Mouse (Mus musculus): ENCODE measurements at regions not wholly inside any gene's neighbourhood (a gene's known extent, or its start where the extent isn't known, plus 50 kb on each side); places are given as distances from the start of the nearest gene placed in this dataset.
"Not testable (repeated sequence)": the region's sequence is repeated elsewhere in the genome, so short reads cannot be mapped to it uniquely, and the experiment has no call there.

DNA sequence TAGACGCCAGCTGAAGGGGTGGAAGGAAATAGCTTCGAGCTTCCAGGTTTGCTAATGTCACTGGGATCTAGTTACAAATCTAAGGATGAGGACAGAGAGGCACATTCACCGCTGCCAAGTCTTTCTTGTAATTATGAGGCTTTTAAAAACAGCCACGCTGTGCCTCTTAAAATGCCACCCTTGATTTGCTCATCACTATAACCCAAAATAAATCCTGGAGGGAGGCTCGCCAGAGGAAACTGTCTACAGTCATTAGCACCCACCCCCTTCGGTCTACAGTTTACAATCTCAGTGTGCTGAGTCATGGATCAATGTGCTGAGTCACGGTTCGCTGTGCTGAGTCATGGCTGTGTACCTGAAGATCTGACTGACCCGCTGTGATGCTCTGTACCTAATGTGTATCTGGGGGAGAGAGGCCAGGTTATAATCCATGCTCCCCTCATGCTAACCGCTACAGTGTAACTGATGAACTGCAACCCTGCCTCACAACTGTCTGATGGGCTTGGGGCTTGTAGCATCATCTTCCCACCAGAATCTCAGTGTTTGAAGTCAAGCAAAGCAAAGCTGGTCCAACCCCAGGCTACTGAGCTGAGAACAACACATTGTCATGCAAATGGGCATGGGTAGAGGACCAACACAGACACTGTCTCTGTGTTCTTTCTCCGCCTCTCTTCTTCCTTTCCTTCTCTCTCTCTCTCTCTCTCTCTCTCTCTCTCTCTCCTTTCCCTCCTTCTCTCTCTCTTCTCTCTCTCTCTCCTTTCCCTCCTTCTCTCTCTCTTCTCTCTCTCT, 122.0 kb upstream of the Trpc7 start:
- H3K36me3 ChIP-seq (ENCODE audit: control insufficient read depth, insufficient read depth): no peaks in the 10 kb centered on the region
- no peaks in the 10 kb centered on the region for H3K27me3 ChIP-seq (replicated peaks; ENCODE audit: control insufficient read depth, insufficient read depth, low read length)
- H3K27ac ChIP-seq (ENCODE audit: low read length): no peak overlapping the region
- no peaks in the 10 kb centered on the region for H3K9me3 ChIP-seq (ENCODE audit: control insufficient read depth, low read length)
- 64% methylated on average over 11 of the region's 11 CpGs for WGBS
- no peak overlapping the region for H3K9ac ChIP-seq (replicated peaks; ENCODE audit: low read depth, low read length)
- H3K4me3 ChIP-seq (replicated peaks; ENCODE audit: low read length): no peak overlapping the region
- no peak overlapping the region for H3K4me2 ChIP-seq (ENCODE audit: low read length)
- H3K4me1 ChIP-seq (replicated peaks; ENCODE audit: control insufficient read depth, insufficient read depth, low read length): peaks cover 11% of the 10 kb centered on the region
- ATAC-seq: no peak

GRCm38 (mm10) chr13:57016465-57017272, 120.9 kb upstream of the Trpc7 start:
- 43% methylated on average over 13 of the region's 13 CpGs for WGBS
- H3K36me3 ChIP-seq (ENCODE audit: control insufficient read depth, insufficient read depth): no peaks in the 10 kb centered on the region
- peaks cover 11% of the 10 kb centered on the region for H3K4me1 ChIP-seq (replicated peaks; ENCODE audit: control insufficient read depth, insufficient read depth, low read length)
- H3K4me3 ChIP-seq (replicated peaks; ENCODE audit: low read length): no peak overlapping the region
- H3K4me2 ChIP-seq (ENCODE audit: low read length): no peak overlapping the region
- no peak overlapping the region for H3K9ac ChIP-seq (replicated peaks; ENCODE audit: low read depth, low read length)
- no peak overlapping the region for H3K27ac ChIP-seq (ENCODE audit: low read length)
- H3K27me3 ChIP-seq (replicated peaks; ENCODE audit: control insufficient read depth, insufficient read depth, low read length): no peaks in the 10 kb centered on the region
- ATAC-seq: 0 out of 2 replicates have a peak, but pooled peaks have one; percentile 8
- H3K9me3 ChIP-seq (ENCODE audit: control insufficient read depth, low read length): no peaks in the 10 kb centered on the region

GRCm38 (mm10) chr13:57007236-57007635, 111.4 kb upstream of the Trpc7 start:
- H3K9me3 ChIP-seq (ENCODE audit: control insufficient read depth, low read length); H3K9ac ChIP-seq (replicated peaks; ENCODE audit: low read depth, low read length); ATAC-seq; H3K27me3 ChIP-seq (replicated peaks; ENCODE audit: control insufficient read depth, insufficient read depth, low read length); H3K4me3 ChIP-seq (replicated peaks; ENCODE audit: low read length); H3K36me3 ChIP-seq (ENCODE audit: control insufficient read depth, insufficient read depth); H3K4me2 ChIP-seq (ENCODE audit: low read length); H3K27ac ChIP-seq (ENCODE audit: low read length): not testable (repeated sequence)
- peaks cover 11% of the 10 kb centered on the region for H3K4me1 ChIP-seq (replicated peaks; ENCODE audit: control insufficient read depth, insufficient read depth, low read length)
- WGBS: 93% methylated on average over 8 of the region's 8 CpGs

GRCm38 (mm10) chr13:57003565-57004132, 107.9 kb upstream of the Trpc7 start:
- Histone ChIP-seq H3K4me1 (replicated peaks; ENCODE audit: control insufficient read depth, insufficient read depth, low read length) (peaks cover 11% of the 10 kb centered on the region), H3K9ac (replicated peaks; ENCODE audit: low read depth, low read length) (no peak overlapping the region; the same call in 1 of the 2 replicates), H3K27ac (ENCODE audit: low read length) (peak overlapping the region; percentile 78), H3K36me3 (ENCODE audit: control insufficient read depth, insufficient read depth) (no peaks in the 10 kb centered on the region), H3K4me3 (replicated peaks; ENCODE audit: low read length) (no peak overlapping the region), H3K9me3 (ENCODE audit: control insufficient read depth, low read length) (no peaks in the 10 kb centered on the region), H3K27me3 (replicated peaks; ENCODE audit: control insufficient read depth, insufficient read depth, low read length) (no peaks in the 10 kb centered on the region), H3K4me2 (ENCODE audit: low read length) (no peak overlapping the region)
- peak; percentile 65 for ATAC-seq
- WGBS: 4% methylated on average over 8 of the region's 8 CpGs

- ATAC-seq: no peak
- Histone ChIP-seq H3K27me3 (replicated peaks; ENCODE audit: control insufficient read depth, insufficient read depth, low read length) (no peaks in the 10 kb centered on the region), H3K9me3 (ENCODE audit: control insufficient read depth, low read length) (0 out of 2 replicates have a peak, but pooled peaks cover 2% of the 10 kb centered on the region), H3K27ac (ENCODE audit: low read length) (no peak overlapping the region), H3K36me3 (ENCODE audit: control insufficient read depth, insufficient read depth) (no peaks in the 10 kb centered on the region), H3K9ac (replicated peaks; ENCODE audit: low read depth, low read length) (no peak overlapping the region), H3K4me3 (replicated peaks; ENCODE audit: low read length) (no peak overlapping the region), H3K4me2 (ENCODE audit: low read length) (no peak overlapping the region), H3K4me1 (replicated peaks; ENCODE audit: control insufficient read depth, insufficient read depth, low read length) (peaks cover 3% of the 10 kb centered on the region; the same call in 1 of the 2 replicates)
Observed at GRCm38 (mm10) chr13:56992022-56992421, 96.2 kb upstream of the Trpc7 start.

- Histone ChIP-seq H3K4me2 (ENCODE audit: low read length) (no peak overlapping the region), H3K4me3 (replicated peaks; ENCODE audit: low read length) (no peak overlapping the region), H3K4me1 (replicated peaks; ENCODE audit: control insufficient read depth, insufficient read depth, low read length) (no peaks in the 10 kb centered on the region), H3K36me3 (ENCODE audit: control insufficient read depth, insufficient read depth) (no peaks in the 10 kb centered on the region), H3K9ac (replicated peaks; ENCODE audit: low read depth, low read length) (no peak overlapping the region), H3K27me3 (replicated peaks; ENCODE audit: control insufficient read depth, insufficient read depth, low read length) (no peaks in the 10 kb centered on the region), H3K9me3 (ENCODE audit: control insufficient read depth, low read length) (0 out of 2 replicates have a peak, but pooled peaks cover 4% of the 10 kb centered on the region), H3K27ac (ENCODE audit: low read length) (no peak overlapping the region)
- peak; percentile 57; the same call in 1 of the 2 replicates for ATAC-seq
- WGBS: 87% methylated on average over 3 of the region's 3 CpGs
Observed at GRCm38 (mm10) chr13:56974063-56974462, 78.3 kb upstream of the Trpc7 start.

- whole genome bisulfite sequencing: 40% methylated on average over 5 of the region's 5 CpGs
- no peak for ATAC-seq
- no peaks in the 10 kb centered on the region for H3K4me1 ChIP-seq (replicated peaks; ENCODE audit: control insufficient read depth, insufficient read depth, low read length)
Observed at GRCm38 (mm10) chr13:56955358-56955757, 59.6 kb upstream of the Trpc7 start.

DNA sequence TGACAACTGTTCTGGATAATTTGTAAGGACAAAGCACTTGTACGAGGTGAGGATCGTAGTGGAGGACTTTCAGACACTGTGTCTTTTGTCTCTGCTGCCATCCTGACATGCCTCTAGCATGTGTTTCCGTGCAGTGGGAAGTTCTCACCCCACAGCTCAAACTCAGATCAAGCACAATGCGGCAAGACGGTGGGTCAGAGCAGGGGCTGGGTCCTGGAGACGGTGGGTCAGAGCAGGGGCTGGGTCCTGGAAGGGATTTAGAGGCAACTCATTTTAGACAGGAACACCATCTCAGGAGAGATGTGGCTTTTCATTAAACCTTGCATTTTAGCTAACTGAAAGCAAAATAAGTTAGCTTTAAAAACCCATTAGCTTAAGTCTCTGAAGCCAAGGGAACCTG, 52.3 kb upstream of the Trpc7 start:
- no peak overlapping the region for H3K27ac ChIP-seq (ENCODE audit: low read length)
- WGBS: 77% methylated on average over 6 of the region's 6 CpGs
- no peak for ATAC-seq
- H3K4me2 ChIP-seq (ENCODE audit: low read length): no peak overlapping the region
- H3K4me1 ChIP-seq (replicated peaks; ENCODE audit: control insufficient read depth, insufficient read depth, low read length): no peaks in the 10 kb centered on the region
- H3K4me3 ChIP-seq (replicated peaks; ENCODE audit: low read length): no peak overlapping the region
- H3K27me3 ChIP-seq (replicated peaks; ENCODE audit: control insufficient read depth, insufficient read depth, low read length): no peaks in the 10 kb centered on the region
- H3K9ac ChIP-seq (replicated peaks; ENCODE audit: low read depth, low read length): no peak overlapping the region
- H3K9me3 ChIP-seq (ENCODE audit: control insufficient read depth, low read length): no peaks in the 10 kb centered on the region
- no peaks in the 10 kb centered on the region for H3K36me3 ChIP-seq (ENCODE audit: control insufficient read depth, insufficient read depth)

More at GRCm38 (mm10) chr13:56955358-56955757, 59.6 kb upstream of the Trpc7 start:
- Histone ChIP-seq H3K36me3 (ENCODE audit: control insufficient read depth, insufficient read depth) (no peaks in the 10 kb centered on the region), H3K27ac (ENCODE audit: low read length) (no peak overlapping the region), H3K4me2 (ENCODE audit: low read length) (no peak overlapping the region), H3K9me3 (ENCODE audit: control insufficient read depth, low read length) (no peaks in the 10 kb centered on the region), H3K9ac (replicated peaks; ENCODE audit: low read depth, low read length) (no peak overlapping the region), H3K4me3 (replicated peaks; ENCODE audit: low read length) (no peak overlapping the region), H3K27me3 (replicated peaks; ENCODE audit: control insufficient read depth, insufficient read depth, low read length) (no peaks in the 10 kb centered on the region)

- no peak for ATAC-seq
- Histone ChIP-seq H3K4me2 (ENCODE audit: low read length) (no peak overlapping the region), H3K27me3 (replicated peaks; ENCODE audit: control insufficient read depth, insufficient read depth, low read length) (no peaks in the 10 kb centered on the region), H3K9me3 (ENCODE audit: control insufficient read depth, low read length) (no peaks in the 10 kb centered on the region), H3K9ac (replicated peaks; ENCODE audit: low read depth, low read length) (no peak overlapping the region), H3K4me3 (replicated peaks; ENCODE audit: low read length) (no peak overlapping the region), H3K4me1 (replicated peaks; ENCODE audit: control insufficient read depth, insufficient read depth, low read length) (no peaks in the 10 kb centered on the region), H3K27ac (ENCODE audit: low read length) (no peak overlapping the region), H3K36me3 (ENCODE audit: control insufficient read depth, insufficient read depth) (no peaks in the 10 kb centered on the region)
- WGBS: 83% methylated on average over 7 of the region's 7 CpGs
Observed at GRCm38 (mm10) chr13:56947266-56947665, 51.5 kb upstream of the Trpc7 start.
